Mouse (Mus musculus) ZHBTc4 (cell line): ENCODE measurements around the gene Wnt2b.

ENCODE experiments used
- DNase-seq: peaks from one replicate; pipeline ENCODE4 v3.0.0-alpha.2; 2011; ENCODE audit warnings: low read depth, low spot score

The Wnt2b gene

DNA sequence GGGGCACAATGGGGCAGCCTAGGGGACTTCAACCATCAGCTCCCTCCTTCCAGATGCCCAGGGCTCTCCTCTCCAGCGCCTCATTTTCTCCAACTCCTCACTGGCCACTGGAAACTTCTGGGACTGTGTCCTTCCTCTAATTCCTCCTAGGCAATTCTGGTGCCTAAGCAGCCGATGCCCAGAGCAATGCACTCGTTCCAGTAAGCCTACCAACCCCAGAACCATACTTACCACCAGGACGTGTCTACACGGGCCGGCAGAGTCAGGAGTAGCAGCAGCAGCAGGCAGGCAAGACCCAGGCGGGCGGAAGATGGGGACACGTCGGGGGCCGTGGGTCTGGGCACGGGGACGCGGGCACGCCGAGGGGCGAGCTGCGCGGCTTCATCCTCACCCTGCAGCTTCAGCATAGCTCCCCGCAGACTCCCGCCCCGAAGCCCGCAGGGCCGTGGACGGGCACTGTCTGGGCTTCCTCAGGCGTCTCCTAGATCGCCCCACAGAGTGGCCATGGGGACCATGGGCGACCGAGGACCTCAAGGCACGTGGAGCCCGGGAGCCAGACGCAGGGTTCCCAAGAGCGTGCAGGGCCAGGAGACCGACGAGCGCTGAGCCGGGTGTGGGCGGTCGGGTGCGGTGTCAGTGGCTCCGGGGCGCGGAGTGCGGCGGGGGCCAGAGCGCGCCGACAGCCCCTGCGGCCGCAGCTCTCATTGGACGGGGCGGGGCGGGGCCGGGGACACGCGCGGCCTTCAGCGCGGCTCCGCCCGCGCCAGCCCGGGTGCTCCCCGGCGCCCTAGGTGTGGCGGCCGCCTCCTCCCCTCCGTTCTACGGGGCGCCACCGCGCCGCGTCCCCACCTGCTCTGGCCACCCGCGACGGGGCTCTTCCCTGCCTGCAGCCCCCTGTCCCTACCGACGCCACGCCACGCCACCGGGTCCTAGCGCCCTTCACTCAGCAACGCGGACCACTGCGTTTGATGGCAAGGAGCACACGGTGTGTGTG is at the start of gene Wnt2b:
Gene Wnt2b, minus strand, starts transcription at position 856 of the 994 bp plus-strand sequence.
- DNase-seq = peak; percentile 50

DNA sequence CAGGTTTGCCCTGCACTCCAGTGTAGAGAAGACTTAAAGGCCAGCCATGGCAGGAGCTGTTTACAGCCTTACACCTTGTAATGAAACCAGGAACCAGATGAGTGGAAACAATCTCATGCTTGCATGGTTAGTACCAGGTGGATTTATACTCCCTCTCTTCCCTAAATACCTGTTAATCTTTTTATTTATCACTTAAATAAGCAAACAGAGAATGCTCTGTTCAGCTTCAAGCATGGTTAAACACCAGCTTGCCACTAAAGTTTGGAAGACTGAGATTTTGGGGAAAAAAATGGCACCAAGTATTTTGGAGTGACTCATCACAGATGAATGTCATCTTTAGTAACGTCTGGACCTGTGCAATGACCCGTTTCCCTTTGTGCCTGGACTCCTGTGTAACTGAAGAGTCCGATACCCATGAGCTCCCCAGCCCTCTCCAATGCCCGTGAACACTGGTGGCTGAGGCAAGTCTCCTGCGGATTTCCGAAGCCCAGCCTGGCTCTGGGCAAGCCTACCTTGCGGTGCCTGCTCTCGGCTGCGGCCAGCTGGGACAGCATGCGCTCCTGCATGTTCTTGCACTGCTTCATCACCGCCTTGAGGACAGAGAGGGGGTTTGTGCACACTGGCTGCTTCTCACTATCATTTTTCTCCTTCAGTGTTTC is 49.1 kb upstream of the Wnt2b start:
- no peak for DNase-seq

DNA sequence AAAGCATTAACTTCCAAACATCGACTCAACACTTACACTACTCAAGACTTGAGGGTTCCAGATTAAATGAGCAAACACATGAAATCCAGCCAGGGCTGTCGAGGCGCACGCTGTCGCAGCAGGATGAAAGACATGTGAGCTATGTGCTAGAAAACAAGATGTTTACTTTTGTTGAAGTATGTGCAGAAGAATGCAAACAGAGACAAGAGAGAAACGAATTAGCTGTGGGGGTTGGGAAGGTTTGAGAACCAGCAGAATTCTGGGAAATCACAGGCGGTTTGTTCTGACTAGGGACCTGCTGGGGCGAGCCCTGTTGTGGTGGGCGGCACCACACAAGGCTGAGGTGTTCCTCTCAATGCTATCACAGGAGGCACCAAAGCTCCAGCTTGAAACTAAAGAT is 46.3 kb upstream of the Wnt2b start:
- DNase-seq = peak; percentile 46

GRCm38 (mm10) chr3:105006101-105006500 is 44.4 kb upstream of the Wnt2b start:
- no peak for DNase-seq

GRCm38 (mm10) chr3:105005561-105006065 is 43.9 kb upstream of the Wnt2b start:
- no peak for DNase-seq

DNA sequence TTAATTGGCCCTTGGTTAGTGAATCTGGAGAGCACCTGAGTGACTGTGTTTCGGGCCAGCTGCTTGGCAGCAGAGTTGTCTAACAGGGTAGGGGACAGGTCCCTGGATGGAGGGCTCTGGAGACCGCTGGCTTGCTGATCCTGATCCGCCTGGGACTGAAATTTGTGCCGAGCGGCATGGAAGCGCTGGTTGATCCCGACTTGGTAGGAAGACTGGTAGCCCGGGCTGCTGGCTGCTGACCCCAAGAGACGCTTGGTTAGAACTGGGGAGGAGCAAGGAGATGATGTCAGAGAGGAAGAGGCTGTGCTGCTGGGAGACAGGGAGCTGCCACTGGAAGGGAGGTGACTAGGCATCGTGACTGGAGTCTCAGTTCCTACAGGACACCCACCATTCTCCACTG is 43.3 kb upstream of the Wnt2b start:
- DNase-seq = peak; percentile 32

- no peak for DNase-seq
Observed at GRCm38 (mm10) chr3:105003960-105004463, 42.3 kb upstream of the Wnt2b start.

DNA sequence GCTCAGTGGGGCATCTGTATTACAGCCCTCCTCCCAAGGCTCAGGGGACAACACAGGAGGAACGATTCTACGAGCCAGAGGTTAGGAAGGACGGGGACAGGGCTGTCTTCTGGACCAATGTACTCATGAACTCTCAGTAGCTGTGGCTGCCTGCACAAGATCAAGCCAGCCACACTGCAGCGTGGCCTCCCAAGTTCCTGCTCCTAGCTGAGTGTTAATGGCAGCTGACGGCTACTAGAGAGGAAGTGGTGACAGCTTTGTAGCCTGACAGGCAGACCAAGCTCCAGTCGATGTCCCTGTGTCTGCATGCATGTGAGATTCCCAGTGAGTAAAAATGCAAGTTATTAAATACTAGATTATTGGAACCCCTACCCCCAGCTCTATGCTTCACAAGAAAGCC is 39.7 kb upstream of the Wnt2b start:
- no peak for DNase-seq

GRCm38 (mm10) chr3:105000561-105000960 is 38.8 kb upstream of the Wnt2b start:
- no peak for DNase-seq

GRCm38 (mm10) chr3:104997563-104997962 is 35.8 kb upstream of the Wnt2b start:
- DNase-seq = no peak

DNA sequence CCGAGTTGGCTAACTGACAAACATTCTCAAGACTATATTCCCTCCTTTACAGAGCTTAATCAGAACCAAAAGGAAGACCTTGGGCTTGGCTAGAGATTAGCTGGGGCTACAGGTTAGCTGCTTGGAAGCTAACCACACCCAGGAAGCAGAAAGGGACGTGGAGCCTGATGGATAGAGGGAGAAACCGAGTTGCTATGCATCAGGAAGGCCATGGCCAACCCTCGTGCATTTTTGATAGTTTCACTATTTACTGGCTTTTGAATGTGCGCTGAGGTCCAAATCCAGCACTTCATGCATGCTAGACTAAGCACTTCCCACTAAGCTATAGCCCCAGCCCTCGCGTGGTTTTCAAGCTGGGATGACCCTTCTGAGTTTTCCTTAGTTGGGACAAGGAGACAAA is 34.0 kb upstream of the Wnt2b start:
- no peak for DNase-seq

DNA sequence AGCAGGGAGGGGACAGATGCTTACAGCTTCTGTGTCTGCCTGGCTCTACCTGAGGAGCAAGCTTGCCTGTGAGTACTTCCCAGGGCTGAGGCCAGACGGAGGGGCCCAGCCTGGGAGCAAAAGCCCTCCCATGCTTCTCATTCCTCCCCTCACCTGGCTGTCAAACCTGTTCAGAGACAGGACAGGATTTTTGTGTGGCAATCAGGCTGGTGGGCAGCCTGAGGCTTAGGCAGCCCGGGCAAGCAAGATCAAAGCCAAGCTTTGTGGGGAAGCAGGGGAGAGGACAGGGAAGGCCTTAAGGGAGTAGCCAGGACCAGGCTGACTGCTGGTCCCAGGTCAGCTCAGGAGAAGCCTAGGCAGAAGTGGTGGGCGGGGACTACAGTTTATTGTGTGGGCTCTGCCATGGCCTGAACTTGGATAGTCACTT is 32.7 kb upstream of the Wnt2b start:
- DNase-seq = no peak

GRCm38 (mm10) chr3:104993800-104994199 is 32.1 kb upstream of the Wnt2b start:
- DNase-seq = no peak

- DNase-seq = peak; percentile 93
Observed at GRCm38 (mm10) chr3:104992709-104993388, 31.1 kb upstream of the Wnt2b start.

DNA sequence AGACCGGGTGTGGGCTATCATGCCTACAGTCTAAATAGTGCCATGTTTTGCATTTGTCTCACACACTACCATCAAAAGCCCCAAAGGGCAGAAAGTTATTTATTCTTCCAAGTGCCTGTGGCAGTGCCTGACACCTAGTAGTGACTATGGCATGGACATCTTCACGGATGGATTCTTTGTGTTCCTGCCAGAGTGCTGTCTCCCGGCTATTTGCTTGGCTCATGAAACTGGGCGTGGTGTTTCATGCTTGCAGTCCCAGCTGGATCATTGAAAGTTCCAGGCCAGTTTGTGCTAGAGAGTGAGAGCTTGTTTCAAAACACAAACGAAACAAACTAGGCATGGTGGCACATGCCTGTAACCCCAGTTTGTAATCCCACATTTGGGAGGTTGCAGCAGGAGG is 30.0 kb upstream of the Wnt2b start:
- no peak for DNase-seq

GRCm38 (mm10) chr3:104987884-104988283 is 26.2 kb upstream of the Wnt2b start:
- DNase-seq = no peak

DNA sequence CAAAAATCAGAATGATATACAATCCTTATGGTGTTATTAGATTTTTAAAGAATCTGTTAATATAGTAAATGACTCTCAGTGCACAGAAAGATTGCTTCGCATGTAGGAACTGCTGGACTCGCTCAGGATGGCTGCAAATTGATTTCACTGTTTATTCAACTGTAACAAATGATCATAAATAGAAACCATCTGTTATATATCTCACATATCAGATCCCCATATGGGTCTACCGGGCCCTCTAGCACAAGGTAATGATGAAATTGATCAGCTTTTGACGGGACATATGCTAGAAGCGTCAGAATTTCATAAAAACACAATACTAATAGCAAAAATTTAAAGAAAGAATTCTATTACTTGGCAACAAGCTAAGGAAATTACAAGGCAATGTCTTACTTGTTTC is 18.0 kb upstream of the Wnt2b start:
- DNase-seq = no peak

GRCm38 (mm10) chr3:104967548-104968300 is 6.0 kb upstream of the Wnt2b start:
- peak; percentile 83 for DNase-seq

GRCm38 (mm10) chr3:104965991-104966554 is 4.4 kb upstream of the Wnt2b start:
- DNase-seq = no peak

DNA sequence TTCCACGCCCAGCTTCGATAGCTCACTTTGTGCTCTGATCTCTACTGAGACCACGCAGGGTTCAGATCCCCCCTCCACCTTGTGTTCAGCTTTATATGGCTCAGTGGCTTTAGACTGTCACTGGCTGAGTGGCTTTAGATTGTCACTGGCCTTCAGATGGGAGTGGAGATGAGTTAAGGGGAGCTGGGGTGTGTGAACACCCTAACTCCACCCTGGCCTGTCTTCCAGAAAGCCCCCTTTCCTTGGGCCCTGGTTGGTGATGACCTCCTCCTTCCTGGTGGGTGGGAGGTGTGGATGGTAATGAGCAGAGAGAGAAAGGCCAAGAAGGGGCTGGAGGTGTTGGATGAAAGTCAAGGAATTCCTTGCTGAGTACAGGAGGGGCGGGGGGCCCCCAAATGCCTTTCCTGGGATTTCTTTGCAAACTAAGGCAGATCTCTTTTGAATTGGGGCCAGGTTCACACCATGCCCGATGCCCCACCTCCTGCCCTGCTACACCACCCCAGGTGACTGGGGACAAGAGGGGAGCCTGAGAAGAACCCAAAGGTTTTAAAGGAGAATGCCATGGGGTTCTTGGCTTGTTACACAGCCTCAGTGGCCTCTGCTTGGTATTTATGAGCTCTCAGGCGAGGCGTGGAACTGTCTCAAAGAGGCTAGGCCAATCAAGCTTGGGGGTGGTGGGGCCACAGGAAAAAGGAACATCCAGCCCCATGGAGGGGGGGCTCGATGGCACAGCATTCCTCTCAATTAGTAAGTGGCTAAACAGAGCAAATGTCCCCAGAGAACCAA is 3.5 kb upstream of the Wnt2b start:
- DNase-seq = no peak
